Mouse (Mus musculus) testis, adult 2 months (tissue): ENCODE measurements around the gene Slit3. TPM values are rescaled to one million over a fixed set of nuclear protein-coding genes. Genes with fewer than 3 reads are reported as not detected.

Experiments
- H3K27ac ChIP-seq: fragments of 200-500 bp; 2 replicates; pipeline ENCODE4 v1.5.1; 2012; ENCODE audit warnings: low read depth, low read length; ENCODE audit not compliant: control insufficient read depth, insufficient read depth
- H3K27me3 ChIP-seq: fragments of 200-500 bp; 2 replicates; pipeline ENCODE4 v1.6.1; 2012; ENCODE audit warnings: mild to moderate bottlenecking, low read length, moderate library complexity; ENCODE audit not compliant: control insufficient read depth, insufficient read depth
- H3K36me3 ChIP-seq: fragments of 200-500 bp; 2 replicates; pipeline ENCODE4 v1.6.1; 2012; ENCODE audit warnings: mild to moderate bottlenecking, low read length; ENCODE audit not compliant: control insufficient read depth, insufficient read depth
- H3K4me1 ChIP-seq: fragments of 200-500 bp; 2 replicates; pipeline ENCODE4 v1.6.1; 2012; ENCODE audit warnings: low read length; ENCODE audit not compliant: control insufficient read depth, insufficient read depth
- H3K4me3 ChIP-seq: fragments of 200-500 bp; 2 replicates; pipeline ENCODE4 v1.5.1; 2012; ENCODE audit warnings: low read depth, mild to moderate bottlenecking, low read length, moderate library complexity, mixed read lengths; ENCODE audit not compliant: control insufficient read depth
- CTCF ChIP-seq: fragments of 200-500 bp; IDR thresholded peaks from 2 replicates; pipeline ENCODE4 v1.5.1; 2012; ENCODE audit warnings: low read depth, mild to moderate bottlenecking, inconsistent platforms, low read length, moderate library complexity; ENCODE audit not compliant: control insufficient read depth, insufficient read depth, insufficient replicate concordance
- POLR2A ChIP-seq: fragments of 200-500 bp; IDR thresholded peaks from 2 replicates; pipeline ENCODE4 v1.6.1; 2012; ENCODE audit warnings: low read depth, mild to moderate bottlenecking, inconsistent platforms, low read length, moderate library complexity; ENCODE audit not compliant: control insufficient read depth
- polyA plus RNA-seq: library from polyadenylated mRNA; depleted of rRNA; stranded (reverse); fragments of >200 nt; gene quantifications from 2 replicates; pipeline ENCODE4 v1.2.3, GENCODE M21; 2012

Slit3 gene
- polyA plus RNA-seq, 1 experiment: 8.4 TPM

- Histone ChIP-seq H3K4me3 (no peak overlapping the region), H3K27ac (no peak overlapping the region; the same call in 1 of the 2 replicates), H3K36me3 (no peaks in the 10 kb centered on the region), H3K4me1 (no peaks in the 10 kb centered on the region), H3K27me3 (no peaks in the 10 kb centered on the region)
- TF ChIP-seq CTCF (no peak), POLR2A (no peak)
Observed at GRCm38 (mm10) chr11:35273416-35273815, 152.4 kb downstream of the Slit3 start.

DNA sequence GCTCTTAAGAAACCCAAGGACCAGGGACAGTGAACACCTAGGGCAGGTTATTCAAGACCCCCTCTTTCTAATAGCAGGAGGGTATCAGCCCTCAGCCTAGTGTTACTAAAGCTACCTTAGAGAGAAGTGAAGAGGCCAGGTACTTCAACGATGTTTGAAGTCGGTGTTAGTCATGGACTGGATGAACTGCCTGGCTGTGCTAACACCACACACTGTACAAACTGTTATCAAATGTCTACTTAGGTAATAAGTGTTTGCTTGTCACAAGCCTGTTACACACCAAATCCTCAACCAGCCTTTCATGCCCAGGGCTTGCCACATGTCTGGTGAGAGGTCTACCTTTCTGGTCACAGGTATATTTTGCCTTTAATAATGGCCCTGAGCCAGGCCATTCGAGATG lies 153.0 kb downstream of the Slit3 start:
- H3K4me1 ChIP-seq: no peaks in the 10 kb centered on the region
- TF ChIP-seq CTCF (no peak), POLR2A (no peak)
- no peak overlapping the region for H3K27ac ChIP-seq
- H3K4me3 ChIP-seq: no peak overlapping the region
- no peaks in the 10 kb centered on the region for H3K27me3 ChIP-seq
- no peaks in the 10 kb centered on the region for H3K36me3 ChIP-seq

GRCm38 (mm10) chr11:35275300-35275699 lies 154.3 kb downstream of the Slit3 start:
- Histone ChIP-seq H3K4me3 (no peak overlapping the region), H3K27ac (no peak overlapping the region), H3K36me3 (no peaks in the 10 kb centered on the region), H3K27me3 (no peaks in the 10 kb centered on the region), H3K4me1 (no peaks in the 10 kb centered on the region)
- TF ChIP-seq POLR2A (no peak), CTCF (no peak)

GRCm38 (mm10) chr11:35276001-35276400 lies 155.0 kb downstream of the Slit3 start:
- TF ChIP-seq CTCF: no peak
- TF ChIP-seq POLR2A: no peak
- no peak overlapping the region for H3K4me3 ChIP-seq
- H3K4me1 ChIP-seq: no peaks in the 10 kb centered on the region
- no peak overlapping the region for H3K27ac ChIP-seq
- no peaks in the 10 kb centered on the region for H3K36me3 ChIP-seq
- H3K27me3 ChIP-seq: no peaks in the 10 kb centered on the region

DNA sequence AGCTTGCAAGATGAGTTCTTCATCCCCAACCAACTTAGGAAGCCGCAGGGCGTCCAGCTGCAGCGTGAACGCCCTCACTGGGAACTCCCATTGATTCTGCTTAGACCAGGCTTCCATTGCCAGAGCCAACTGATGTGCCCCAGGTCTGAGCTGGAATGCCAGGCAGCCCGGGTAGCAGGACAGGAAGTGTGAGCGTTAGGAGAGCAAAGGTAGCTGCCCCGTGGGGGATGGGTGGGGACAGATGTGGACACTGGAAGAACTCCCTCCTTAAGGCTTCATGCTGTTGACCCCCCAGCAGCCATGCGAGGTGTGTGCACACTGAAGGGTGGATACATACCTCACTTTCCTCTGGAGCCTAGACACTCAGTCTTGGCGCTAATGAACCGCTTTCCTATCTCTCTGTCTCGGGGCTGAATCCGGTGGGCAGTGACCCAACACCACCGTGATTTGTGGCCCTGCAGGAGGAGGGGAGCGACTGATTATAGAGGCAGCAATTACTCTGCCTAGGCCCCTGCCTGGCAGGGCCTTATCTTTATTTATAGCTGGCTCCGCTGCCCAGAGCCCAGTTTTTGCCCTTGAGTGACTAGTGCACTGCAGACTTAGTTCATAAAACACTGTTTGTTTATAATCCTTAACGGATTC lies 157.2 kb downstream of the Slit3 start:
- TF ChIP-seq POLR2A (no peak), CTCF (no peak)
- H3K36me3 ChIP-seq: no peaks in the 10 kb centered on the region
- no peaks in the 10 kb centered on the region for H3K27me3 ChIP-seq
- no peaks in the 10 kb centered on the region for H3K4me1 ChIP-seq
- H3K4me3 ChIP-seq: no peak overlapping the region
- no peak overlapping the region for H3K27ac ChIP-seq

GRCm38 (mm10) chr11:35280826-35281225 lies 159.8 kb downstream of the Slit3 start:
- H3K4me3 ChIP-seq: no peak overlapping the region
- no peaks in the 10 kb centered on the region for H3K36me3 ChIP-seq
- no peak overlapping the region for H3K27ac ChIP-seq
- H3K4me1 ChIP-seq: no peaks in the 10 kb centered on the region
- TF ChIP-seq CTCF (no peak), POLR2A (no peak)
- H3K27me3 ChIP-seq: no peaks in the 10 kb centered on the region

DNA sequence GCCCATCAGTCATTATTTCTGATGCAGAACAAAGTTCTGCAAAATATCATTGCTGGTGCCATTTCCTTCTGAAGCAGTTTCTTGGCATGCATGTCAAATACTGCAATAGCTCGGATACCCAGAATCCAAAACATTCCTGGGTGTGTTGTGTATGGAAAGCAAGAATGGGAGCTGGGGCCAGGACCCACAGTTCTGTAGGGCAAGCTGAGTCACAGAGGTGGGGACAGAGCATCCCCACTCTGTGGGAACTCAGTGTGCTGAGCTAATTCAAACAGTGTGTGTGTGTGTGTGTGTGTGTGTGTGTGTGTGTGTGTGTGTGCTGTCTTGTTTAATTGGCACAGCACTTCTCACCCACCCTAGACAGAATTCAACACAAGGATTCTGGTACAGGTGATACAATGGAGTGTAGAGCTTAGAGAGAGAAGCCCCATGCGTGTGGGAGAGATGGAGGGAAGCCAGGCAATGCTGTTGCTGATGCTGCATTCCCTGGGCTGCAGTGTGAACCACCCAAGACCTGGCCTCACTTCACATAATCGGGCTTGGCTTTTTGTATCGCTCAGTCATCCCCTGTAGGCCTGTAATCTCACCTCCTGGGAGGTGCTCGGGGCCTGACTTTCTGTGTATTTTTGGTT lies 161.1 kb downstream of the Slit3 start:
- TF ChIP-seq POLR2A (no peak), CTCF (no peak)
- Histone ChIP-seq H3K4me3 (no peak overlapping the region), H3K27ac (no peak overlapping the region), H3K27me3 (no peaks in the 10 kb centered on the region), H3K36me3 (no peaks in the 10 kb centered on the region), H3K4me1 (no peaks in the 10 kb centered on the region)
